Mouse (Mus musculus) heart, postnatal 0 days (tissue): Measurements from ENCODE around the gene Olfr609. TPM values are rescaled to one million over a fixed set of nuclear protein-coding genes. Genes with fewer than 3 reads are reported as not detected.
"Not testable (repeated sequence)": the region's sequence is repeated elsewhere in the genome, so short reads cannot be mapped to it uniquely, and the experiment has no call there.

Experiments
- ATAC-seq: fragments of 200-750 bp; cut with Nextera tagmentation; 2 replicates; pipeline ENCODE4 v1.8.0; 2017; ENCODE audit warnings: low read depth, moderate number of reproducible peaks, moderate library complexity; ENCODE audit not compliant: insufficient read depth
- DNase-seq: peaks from one replicate; pipeline ENCODE4 v3.0.0-alpha.2; 2016; ENCODE audit warnings: low spot score
- H3K27ac ChIP-seq: fragments of 300-500 bp; sonication (generic); 2 replicates; pipeline ENCODE4 v1.5.1; 2014; ENCODE audit warnings: low read depth, mild to moderate bottlenecking
- H3K27me3 ChIP-seq: fragments of 300-500 bp; sonication (generic); 2 replicates; pipeline ENCODE4 v1.6.1; 2014; ENCODE audit warnings: low read length, mixed read lengths; ENCODE audit not compliant: control insufficient read depth, insufficient read depth
- H3K36me3 ChIP-seq: fragments of 300-500 bp; sonication (generic); replicated peaks from 2 replicates; pipeline ENCODE4 v1.6.1; 2014; ENCODE audit warnings: low read length, mixed read lengths; ENCODE audit not compliant: control insufficient read depth, insufficient read depth
- H3K4me1 ChIP-seq: fragments of 300-500 bp; sonication (generic); 2 replicates; pipeline ENCODE4 v1.6.1; 2014; ENCODE audit warnings: antibody characterized with exemption; ENCODE audit not compliant: control insufficient read depth, insufficient read depth
- H3K4me2 ChIP-seq: fragments of 300-500 bp; sonication (generic); 2 replicates; pipeline ENCODE4 v1.6.1; 2014; ENCODE audit warnings: low read depth, mild to moderate bottlenecking, low read length, moderate library complexity
- H3K4me3 ChIP-seq: fragments of 300-500 bp; sonication (generic); 2 replicates; pipeline ENCODE4 v1.5.1; 2014; ENCODE audit warnings: low read depth, low read length
- H3K9ac ChIP-seq: fragments of 300-500 bp; sonication (generic); replicated peaks from 2 replicates; pipeline ENCODE4 v1.6.1; 2014; ENCODE audit warnings: low read depth, low read length, mixed read lengths
- H3K9me3 ChIP-seq: fragments of 300-500 bp; sonication (generic); replicated peaks from 2 replicates; pipeline ENCODE4 v1.6.1; 2016; ENCODE audit warnings: low read length; ENCODE audit not compliant: control insufficient read depth
- CTCF ChIP-seq: IDR thresholded peaks from 2 replicates; pipeline ENCODE4 v1.5.1; 2016; ENCODE audit warnings: antibody characterized with exemption, control low read depth, low read depth
- EP300 ChIP-seq: IDR thresholded peaks from 2 replicates; pipeline ENCODE4 v1.6.1; 2016; ENCODE audit warnings: antibody characterized with exemption, low read depth
- whole genome bisulfite sequencing: fragments of 180-500 bp; shearing (Covaris S2); extraction: QIAGEN DNeasy Blood & Tissue Kit; methylation state at CpG from one replicate; pipeline ENCODE4 v1.1.7; 2014; 5-methylcytosine and 5-hydroxymethylcytosine counted together
- polyA plus RNA-seq: library from polyadenylated mRNA; unstranded; fragments of >200 nt; fragmentation: Nextera tagmentation; extraction: Ambion mirVana; gene quantifications from 2 replicates; pipeline ENCODE4 v1.2.1, GENCODE M21; 2015
- total RNA-seq: library from RNA; depleted of rRNA; stranded (reverse); fragments of >200 nt; gene quantifications from 2 replicates; pipeline ENCODE4 v1.2.3, GENCODE M21; 2014; ENCODE audit warnings: low replicate concordance; rRNA removed

Gene Olfr609
- total RNA-seq (not detected in 2 replicates), polyA plus RNA-seq (0.04 TPM in 2 replicates)

- ATAC-seq (no peak), DNase-seq (no peak)
- Histone ChIP-seq H3K27me3 (no peaks in the 10 kb centered on the region), H3K9ac (no peak within 1 kb of the TSS), H3K4me1 (no peaks in the 10 kb centered on the region), H3K4me2 (no peak within 1 kb of the TSS), H3K36me3 (no peaks in the 10 kb centered on the region), H3K27ac (no peak within 1 kb of the TSS), H3K4me3 (no peak within 1 kb of the TSS), H3K9me3 (no peaks in the 10 kb centered on the region)
- TF ChIP-seq EP300 (no peak), CTCF (no peak)
- 38% methylated on average over 1 of the region's 1 CpGs for WGBS
Measured at GRCm38 (mm10) chr7:103497962-103498361, at the start of gene Olfr609. TSS of gene Olfr609 (minus strand) at chr7:103498062.

- H3K9me3 ChIP-seq, DNase-seq, H3K27ac ChIP-seq, H3K4me1 ChIP-seq, H3K27me3 ChIP-seq, ATAC-seq, H3K4me2 ChIP-seq, H3K36me3 ChIP-seq, H3K4me3 ChIP-seq, H3K9ac ChIP-seq: not testable (repeated sequence)
- 72% methylated on average over 2 of the region's 2 CpGs for WGBS
Measured at GRCm38 (mm10) chr7:103542617-103543016, 44.8 kb upstream of the Olfr609 start, which contains the start of gene Olfr612. TSS of gene Olfr612 (minus strand) at chr7:103542717.

- WGBS = 40% methylated on average over 1 of the region's 1 CpGs
- H3K4me2 ChIP-seq, H3K9ac ChIP-seq, H3K27ac ChIP-seq, H3K4me1 ChIP-seq, H3K36me3 ChIP-seq, H3K27me3 ChIP-seq, DNase-seq, ATAC-seq, H3K9me3 ChIP-seq, H3K4me3 ChIP-seq: not testable (repeated sequence)
Measured at GRCm38 (mm10) chr7:103520746-103521145, 22.9 kb upstream of the Olfr609 start, which contains the start of gene Olfr611. TSS of gene Olfr611 (minus strand) at chr7:103520846.

GRCm38 (mm10) chr7:103512022-103512421 lies 14.2 kb upstream of the Olfr609 start, which contains the start of gene Olfr610:
TSS of gene Olfr610 (minus strand) at chr7:103512122.
- Histone ChIP-seq H3K27ac (no peak within 1 kb of the TSS), H3K4me1 (no peaks in the 10 kb centered on the region), H3K36me3 (no peaks in the 10 kb centered on the region), H3K4me2 (no peak within 1 kb of the TSS), H3K27me3 (no peaks in the 10 kb centered on the region), H3K9me3 (no peaks in the 10 kb centered on the region), H3K4me3 (no peak within 1 kb of the TSS), H3K9ac (no peak within 1 kb of the TSS)
- TF ChIP-seq EP300 (no peak), CTCF (no peak)
- ATAC-seq = no peak
- no peak for DNase-seq
- WGBS = 83% methylated on average over 2 of the region's 2 CpGs

GRCm38 (mm10) chr7:103477106-103477505 lies 20.8 kb downstream of the Olfr609 start:
- WGBS = 86% methylated on average over 9 of the region's 9 CpGs
- not testable (repeated sequence) for H3K27me3 ChIP-seq, H3K4me1 ChIP-seq, H3K4me3 ChIP-seq, DNase-seq, H3K9me3 ChIP-seq, H3K9ac ChIP-seq, H3K4me2 ChIP-seq, H3K36me3 ChIP-seq, ATAC-seq, H3K27ac ChIP-seq

- ATAC-seq (no peak), DNase-seq (no peak)
- H3K36me3 ChIP-seq = no peaks in the 10 kb centered on the region
- no peaks in the 10 kb centered on the region for H3K4me1 ChIP-seq
- no peaks in the 10 kb centered on the region for H3K9me3 ChIP-seq
- no peak within 1 kb of the TSS for H3K9ac ChIP-seq
- H3K27me3 ChIP-seq = no peaks in the 10 kb centered on the region
- no peak for TF ChIP-seq EP300
- no peak for TF ChIP-seq CTCF
- H3K27ac ChIP-seq = no peak within 1 kb of the TSS
- no peak within 1 kb of the TSS for H3K4me3 ChIP-seq
- no peak within 1 kb of the TSS for H3K4me2 ChIP-seq
Measured at GRCm38 (mm10) chr7:103469577-103469976, 28.3 kb downstream of the Olfr609 start, which contains the start of gene Olfr608. TSS of gene Olfr608 (plus strand) at chr7:103469877.
